Mouse (Mus musculus): ENCODE results near the gene Rps6kb2.
A peak's percentile ranks its signal among the peaks of the same experiment; 100 is the strongest.
"Not testable (repeated sequence)": the region's sequence is repeated elsewhere in the genome, so short reads cannot be mapped to it uniquely, and the experiment has no call there.

Rps6kb2 gene

DNA sequence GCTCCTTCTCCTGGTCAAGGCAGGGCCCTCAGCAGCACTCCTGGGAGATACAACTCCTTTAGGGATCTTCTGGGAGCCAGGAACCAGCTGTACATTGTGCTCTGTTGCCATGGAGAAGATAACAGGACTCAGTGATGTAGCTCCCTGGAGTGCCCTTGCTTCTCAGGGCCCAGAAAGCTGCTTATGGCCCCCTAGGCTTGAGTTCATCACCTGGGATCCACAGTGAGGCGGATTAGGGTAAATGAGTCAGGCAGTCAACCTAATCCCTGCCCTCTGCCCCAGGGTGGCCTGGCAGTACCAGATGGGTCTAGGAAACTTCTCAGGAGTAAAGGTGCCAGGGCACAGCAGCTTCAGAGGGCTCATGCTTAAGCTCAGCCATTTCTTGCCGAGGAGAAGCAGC, 23.7 kb downstream of the Rps6kb2 start, which contains the start of gene Gpr152:
TSS of gene Gpr152 (plus strand) at position 342 of the 400 bp plus-strand sequence.
- no peak for DNase-seq (ENCODE audit: low spot score)

DNA sequence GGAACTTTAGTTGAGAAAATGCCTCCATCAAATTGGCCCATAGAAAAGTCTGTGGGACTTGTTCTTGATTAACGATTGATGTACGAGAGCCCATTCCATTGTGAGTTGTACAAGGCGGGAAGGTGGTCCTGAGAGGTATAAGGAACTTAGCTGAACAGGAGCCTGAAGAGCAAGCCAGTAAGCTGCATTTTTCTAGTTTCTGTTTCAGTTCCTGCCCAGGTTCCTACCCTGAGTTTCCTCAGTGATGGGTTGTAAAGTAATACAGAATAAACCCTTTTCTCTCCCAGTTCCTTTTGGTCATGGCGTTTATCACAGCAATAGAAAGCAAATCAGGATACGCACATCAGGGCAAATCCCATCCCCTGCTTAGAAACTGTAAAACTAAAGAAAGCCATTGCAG, 25.2 kb downstream of the Rps6kb2 start:
- no peak for DNase-seq (ENCODE audit: low spot score)

- DNase-seq (ENCODE audit: low spot score), result no peak
Observed at GRCm38 (mm10) chr19:4136463-4136862, 26.7 kb downstream of the Rps6kb2 start.

DNA sequence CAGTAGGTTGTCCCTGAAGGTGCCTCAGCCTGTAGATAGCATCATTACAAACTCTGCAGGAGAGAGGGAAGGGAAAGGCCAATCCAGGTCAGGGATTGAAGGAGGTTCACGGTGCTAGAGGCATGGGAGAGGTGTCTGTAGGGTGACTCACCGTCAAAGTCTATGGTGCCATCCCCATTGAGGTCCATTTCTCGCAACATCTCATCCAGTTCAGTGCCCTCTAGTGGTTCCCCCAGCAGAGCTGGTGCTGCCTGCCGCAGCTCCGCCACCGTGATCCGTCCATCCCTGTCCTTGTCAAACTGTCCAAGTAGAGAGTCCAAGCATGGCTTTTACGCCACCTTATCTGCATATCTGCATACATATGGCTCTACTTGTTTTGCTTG, 27.2 kb downstream of the Rps6kb2 start:
- not testable (repeated sequence) for DNase-seq (ENCODE audit: low spot score)

DNA sequence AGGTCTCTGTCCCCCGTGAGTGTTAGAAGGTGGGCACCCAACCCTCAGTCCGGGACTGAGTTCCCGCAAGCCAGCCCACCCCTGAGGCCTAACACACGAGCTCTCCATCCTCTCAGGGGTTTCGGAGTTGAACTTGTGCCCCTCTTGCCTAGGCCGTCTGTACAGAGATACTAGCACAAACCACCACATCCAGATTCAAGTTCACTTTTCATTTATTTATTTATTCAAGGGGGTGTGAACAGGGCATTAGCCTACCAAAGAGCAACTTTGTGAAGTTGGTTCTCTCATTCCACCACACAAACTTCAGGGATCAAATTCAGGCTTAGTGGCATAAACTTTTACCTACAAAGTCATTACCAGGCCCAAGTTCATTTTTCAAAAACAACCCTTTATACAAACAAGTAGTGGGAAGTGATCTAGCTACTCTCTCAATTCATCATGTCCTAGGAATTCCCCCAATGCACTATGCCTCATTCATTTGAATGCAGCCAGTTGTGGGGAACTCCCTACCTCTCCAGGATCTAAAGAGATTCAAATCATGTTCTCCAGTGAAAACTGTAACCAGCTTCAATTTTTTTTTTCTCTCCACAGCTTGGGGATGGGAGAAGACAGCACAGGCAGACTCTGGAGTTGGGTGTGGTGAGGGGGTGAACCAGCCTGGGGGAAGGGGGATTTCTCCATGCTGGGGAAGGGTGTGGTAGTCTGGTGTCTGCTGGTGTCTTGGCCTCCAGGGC, 27.8 kb downstream of the Rps6kb2 start:
- not testable (repeated sequence) for DNase-seq (ENCODE audit: low spot score)

- no peak for DNase-seq (ENCODE audit: low spot score)
Observed at GRCm38 (mm10) chr19:4134354-4134753, 28.8 kb downstream of the Rps6kb2 start.

DNA sequence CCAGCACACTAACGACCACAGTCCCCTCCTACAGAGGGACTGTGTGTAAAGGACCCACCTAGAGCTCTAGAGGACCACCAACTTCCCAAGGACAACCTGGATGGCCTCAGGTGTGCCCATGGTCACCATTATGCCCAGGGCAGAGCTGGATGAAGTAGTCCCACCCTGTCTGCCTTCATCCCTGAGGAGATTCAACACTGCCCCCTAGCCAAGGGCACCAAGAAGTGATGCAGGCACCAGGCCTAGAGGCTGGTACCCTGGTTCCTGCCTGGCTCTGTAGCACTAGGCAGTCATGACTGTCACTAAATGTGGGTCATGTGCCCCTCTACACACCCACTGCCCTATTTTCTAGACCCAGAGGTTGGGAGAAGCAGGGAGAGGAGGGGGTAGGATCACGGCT, 31.4 kb downstream of the Rps6kb2 start:
- no peak for DNase-seq (ENCODE audit: low spot score)

GRCm38 (mm10) chr19:4131075-4131474, 32.1 kb downstream of the Rps6kb2 start:
- DNase-seq (ENCODE audit: low spot score), result no peak

GRCm38 (mm10) chr19:4130106-4130505, 33.0 kb downstream of the Rps6kb2 start:
- DNase-seq (ENCODE audit: low spot score), result no peak

GRCm38 (mm10) chr19:4129462-4129861, 33.7 kb downstream of the Rps6kb2 start:
- DNase-seq (ENCODE audit: low spot score), result no peak

- peak; percentile 33 for DNase-seq (ENCODE audit: low spot score)
Observed at GRCm38 (mm10) chr19:4126759-4127495, 36.2 kb downstream of the Rps6kb2 start.

- DNase-seq (ENCODE audit: low spot score), result peak; percentile 99
Observed at GRCm38 (mm10) chr19:4125741-4126696, 37.1 kb downstream of the Rps6kb2 start, which contains the start of gene Aip. Gene Aip (minus strand): TSS chr19:4125858.

GRCm38 (mm10) chr19:4125268-4125667, 37.9 kb downstream of the Rps6kb2 start:
- peak; percentile 31 for DNase-seq (ENCODE audit: low spot score)

GRCm38 (mm10) chr19:4124432-4124831, 38.7 kb downstream of the Rps6kb2 start:
- DNase-seq (ENCODE audit: low spot score), result no peak

GRCm38 (mm10) chr19:4122411-4123370, 40.5 kb downstream of the Rps6kb2 start:
- no peak for DNase-seq (ENCODE audit: low spot score)

- not testable (repeated sequence) for DNase-seq (ENCODE audit: low spot score)
Observed at GRCm38 (mm10) chr19:4121896-4122295, 41.3 kb downstream of the Rps6kb2 start.

GRCm38 (mm10) chr19:4121097-4121805, 41.9 kb downstream of the Rps6kb2 start:
- DNase-seq (ENCODE audit: low spot score), result peak; percentile 96

DNA sequence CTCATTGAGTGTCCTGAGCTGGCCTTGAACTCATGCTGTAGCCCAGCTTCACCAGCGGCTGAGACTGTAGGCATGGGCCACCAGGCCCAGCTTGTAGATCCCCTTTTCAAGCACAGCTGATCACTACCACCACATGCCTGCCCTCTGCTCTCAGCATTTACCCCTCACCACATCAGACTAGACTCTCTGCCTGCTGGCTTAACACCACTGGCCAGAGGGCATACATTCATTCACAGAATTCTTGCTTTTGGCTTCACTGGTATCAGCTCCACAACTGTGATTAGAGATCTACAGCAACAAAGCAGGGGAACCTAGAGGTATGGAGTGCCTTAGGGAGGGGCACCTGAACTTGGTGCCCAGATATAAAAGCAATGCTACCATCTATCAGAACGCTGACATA, 42.7 kb downstream of the Rps6kb2 start:
- no peak for DNase-seq (ENCODE audit: low spot score)

DNA sequence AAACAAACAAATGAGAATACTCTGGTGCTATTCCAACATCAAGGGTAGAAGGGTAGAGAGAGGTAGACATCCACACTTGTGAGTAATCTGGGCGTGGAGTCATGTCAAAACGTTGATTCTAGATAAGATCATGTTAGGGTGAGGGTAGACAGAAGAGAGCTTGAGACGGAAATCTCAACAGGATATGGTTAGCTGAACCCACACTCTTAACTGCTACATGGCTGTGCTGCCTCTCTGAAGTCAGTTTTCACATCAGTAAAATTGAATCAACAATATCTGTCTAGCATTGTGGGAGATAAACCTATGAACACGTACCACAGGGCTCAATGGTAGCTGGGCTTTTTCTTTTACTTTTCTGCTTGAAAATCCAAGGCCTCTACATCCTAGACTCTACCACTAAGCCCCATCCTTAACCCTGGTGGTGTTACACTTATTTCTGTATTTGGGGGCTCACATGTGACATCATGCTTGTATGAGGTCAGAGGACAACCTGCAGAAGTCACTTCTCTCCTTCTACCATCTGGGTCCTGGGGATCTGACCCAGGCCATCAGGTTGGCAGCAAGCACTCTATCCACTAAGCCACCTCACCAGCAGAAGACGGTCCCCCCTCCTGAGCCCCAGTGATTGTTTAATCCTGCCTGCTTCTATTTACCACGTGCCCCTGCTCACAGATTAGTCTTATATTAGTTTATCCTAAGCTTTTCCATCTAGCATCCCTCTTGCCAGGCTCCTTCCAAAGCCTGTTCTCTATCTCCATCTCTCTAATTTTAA, 43.3 kb downstream of the Rps6kb2 start:
- no peak for DNase-seq (ENCODE audit: low spot score)

DNA sequence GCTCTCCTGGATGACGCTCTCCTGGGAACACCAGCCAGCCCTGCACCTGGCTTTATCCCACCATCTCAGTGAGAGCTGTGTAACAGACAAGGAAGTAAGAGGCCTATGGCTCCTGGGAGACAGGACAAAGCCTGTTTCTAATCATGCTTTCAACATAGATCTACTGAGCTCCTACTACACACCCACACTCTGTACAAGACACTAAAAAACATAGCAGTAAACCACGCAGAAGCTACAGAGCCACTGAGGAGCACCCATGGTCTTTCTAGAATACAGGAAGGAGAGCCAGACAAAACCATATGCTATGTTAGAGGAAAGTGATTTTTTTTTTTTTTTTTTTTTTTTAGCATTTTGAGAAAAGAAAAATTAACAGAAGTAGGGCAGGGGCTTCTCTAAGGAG, 44.8 kb downstream of the Rps6kb2 start:
- DNase-seq (ENCODE audit: low spot score), result no peak

All from testis, postnatal 14 days (tissue).